Mouse (Mus musculus): ENCODE measurements around the gene Fstl1.

DNA sequence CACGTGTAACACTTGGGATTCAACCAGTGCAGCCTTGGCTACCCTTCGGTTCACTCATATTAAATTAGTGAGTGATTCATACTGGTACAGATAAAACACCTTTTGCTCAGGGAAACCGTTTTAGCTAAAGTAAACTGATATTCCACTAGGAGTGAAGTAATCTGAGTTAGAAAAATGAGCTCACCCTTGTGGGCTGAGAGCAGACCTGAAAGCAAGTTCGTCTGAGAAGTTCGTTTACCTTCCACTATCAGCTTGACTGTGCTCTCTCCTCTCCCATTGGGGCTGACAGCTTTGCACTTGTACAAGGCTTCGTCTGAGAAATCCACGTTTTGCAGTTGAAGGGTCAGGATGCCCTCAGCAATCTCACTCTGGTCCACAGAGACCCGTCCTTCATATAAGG, 78.9 kb downstream of the Fstl1 start:
- no peak for TF ChIP-seq CTCF (conservative IDR thresholded peaks at IDR 0.05; ENCODE audit: insufficient read depth, insufficient read length, low read depth, low read length)
- TF ChIP-seq POLR2A (IDR thresholded peaks at IDR 0.05; ENCODE audit: low read depth, low read length): no peak
